Mouse (Mus musculus) E14TG2a.4 (cell line): ENCODE results near the gene Tlr12.
"Not testable (repeated sequence)": the region's sequence is repeated elsewhere in the genome, so short reads cannot be mapped to it uniquely, and the experiment has no call there.

Experiments
- H3K27me3 ChIP-seq: 2 replicates; pipeline ENCODE4 v1.6.1; 2014; ENCODE audit warnings: low read length, control low read depth; ENCODE audit not compliant: insufficient read depth
- H3K36me3 ChIP-seq: 2 replicates; pipeline ENCODE4 v1.6.1; 2014; ENCODE audit warnings: low read length, control low read depth; ENCODE audit not compliant: insufficient read depth
- H3K4me1 ChIP-seq: replicated peaks from 2 replicates; pipeline ENCODE4 v1.6.1; 2014; ENCODE audit warnings: low read depth, low read length, control low read depth
- H3K4me3 ChIP-seq: replicated peaks from 2 replicates; pipeline ENCODE4 v1.5.1; 2014; ENCODE audit warnings: mild to moderate bottlenecking, low read length
- H3K9me3 ChIP-seq: 2 replicates; pipeline ENCODE4 v1.6.1; 2014; ENCODE audit warnings: low read length, control low read depth
- CTCF ChIP-seq: conservative IDR thresholded peaks from 2 replicates; pipeline ENCODE4 v1.5.1; 2014; ENCODE audit warnings: low read length
- NANOG ChIP-seq: IDR thresholded peaks from 2 replicates; pipeline ENCODE4 v1.6.1; 2014; ENCODE audit warnings: borderline replicate concordance, low read length, mixed read lengths
- POU5F1 ChIP-seq: IDR thresholded peaks from 2 replicates; pipeline ENCODE4 v1.6.1; 2014; ENCODE audit warnings: low read length, borderline replicate concordance

The Tlr12 gene

GRCm38 (mm10) chr4:128635894-128636585 is 17.6 kb upstream of the Tlr12 start:
- no peaks in the 10 kb centered on the region for H3K36me3 ChIP-seq
- peaks cover 16% of the 10 kb centered on the region; the same call in 1 of the 2 replicates for H3K27me3 ChIP-seq
- no peak overlapping the region for H3K4me3 ChIP-seq
- H3K9me3 ChIP-seq: no peaks in the 10 kb centered on the region
- TF ChIP-seq CTCF (no peak), NANOG (no peak), POU5F1 (no peak)
- peaks cover 25% of the 10 kb centered on the region for H3K4me1 ChIP-seq

DNA sequence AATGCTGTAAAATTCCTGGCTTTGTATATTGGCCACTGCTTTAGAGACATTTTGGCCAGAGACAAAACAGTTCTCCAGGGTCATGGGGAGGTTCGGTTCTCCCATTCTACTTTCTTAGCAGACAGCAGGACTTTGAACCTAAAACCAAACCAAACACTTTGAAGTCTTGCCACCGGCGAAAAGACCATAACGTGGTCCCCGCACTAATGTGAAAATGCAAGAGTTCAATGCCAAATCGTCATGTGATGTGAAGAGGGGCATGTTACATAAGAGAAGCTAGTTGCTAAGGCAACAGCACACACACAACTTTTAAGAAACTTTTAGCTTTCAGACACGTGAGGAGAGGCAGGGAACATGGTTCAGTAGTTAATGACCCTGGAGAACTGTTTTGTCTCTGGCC is 17.0 kb upstream of the Tlr12 start:
- TF ChIP-seq POU5F1: no peak
- no peaks in the 10 kb centered on the region for H3K9me3 ChIP-seq
- H3K36me3 ChIP-seq: no peaks in the 10 kb centered on the region
- H3K27me3 ChIP-seq: peaks cover 18% of the 10 kb centered on the region; the same call in 1 of the 2 replicates
- H3K4me1 ChIP-seq: peaks cover 25% of the 10 kb centered on the region
- H3K4me3 ChIP-seq: no peak overlapping the region

- Histone ChIP-seq H3K4me3 (no peak overlapping the region), H3K36me3 (no peaks in the 10 kb centered on the region), H3K4me1 (peaks cover 11% of the 10 kb centered on the region; the same call in 1 of the 2 replicates), H3K27me3 (peaks cover 29% of the 10 kb centered on the region), H3K9me3 (peaks cover 44% of the 10 kb centered on the region)
- no peak for TF ChIP-seq NANOG
- TF ChIP-seq CTCF: no peak
- TF ChIP-seq POU5F1: no peak
Observed at GRCm38 (mm10) chr4:128621109-128621508, 2.7 kb upstream of the Tlr12 start.

GRCm38 (mm10) chr4:128620572-128620971 is 2.2 kb upstream of the Tlr12 start:
- TF ChIP-seq NANOG: no peak
- no peak for TF ChIP-seq CTCF
- no peak for TF ChIP-seq POU5F1
- H3K36me3 ChIP-seq: no peaks in the 10 kb centered on the region
- H3K4me3 ChIP-seq: no peak overlapping the region
- peaks cover 29% of the 10 kb centered on the region for H3K27me3 ChIP-seq
- H3K9me3 ChIP-seq: peaks cover 39% of the 10 kb centered on the region
- H3K4me1 ChIP-seq: peaks cover 11% of the 10 kb centered on the region; the same call in 1 of the 2 replicates

- Histone ChIP-seq H3K27me3 (peaks cover 34% of the 10 kb centered on the region), H3K9me3 (peaks cover 23% of the 10 kb centered on the region), H3K4me1 (peaks cover 11% of the 10 kb centered on the region; the same call in 1 of the 2 replicates), H3K36me3 (no peaks in the 10 kb centered on the region), H3K4me3 (no peak overlapping the region)
- TF ChIP-seq POU5F1 (no peak), CTCF (no peak), NANOG (no peak)
Observed at GRCm38 (mm10) chr4:128618963-128619362, 544 bp upstream of the Tlr12 start.

DNA sequence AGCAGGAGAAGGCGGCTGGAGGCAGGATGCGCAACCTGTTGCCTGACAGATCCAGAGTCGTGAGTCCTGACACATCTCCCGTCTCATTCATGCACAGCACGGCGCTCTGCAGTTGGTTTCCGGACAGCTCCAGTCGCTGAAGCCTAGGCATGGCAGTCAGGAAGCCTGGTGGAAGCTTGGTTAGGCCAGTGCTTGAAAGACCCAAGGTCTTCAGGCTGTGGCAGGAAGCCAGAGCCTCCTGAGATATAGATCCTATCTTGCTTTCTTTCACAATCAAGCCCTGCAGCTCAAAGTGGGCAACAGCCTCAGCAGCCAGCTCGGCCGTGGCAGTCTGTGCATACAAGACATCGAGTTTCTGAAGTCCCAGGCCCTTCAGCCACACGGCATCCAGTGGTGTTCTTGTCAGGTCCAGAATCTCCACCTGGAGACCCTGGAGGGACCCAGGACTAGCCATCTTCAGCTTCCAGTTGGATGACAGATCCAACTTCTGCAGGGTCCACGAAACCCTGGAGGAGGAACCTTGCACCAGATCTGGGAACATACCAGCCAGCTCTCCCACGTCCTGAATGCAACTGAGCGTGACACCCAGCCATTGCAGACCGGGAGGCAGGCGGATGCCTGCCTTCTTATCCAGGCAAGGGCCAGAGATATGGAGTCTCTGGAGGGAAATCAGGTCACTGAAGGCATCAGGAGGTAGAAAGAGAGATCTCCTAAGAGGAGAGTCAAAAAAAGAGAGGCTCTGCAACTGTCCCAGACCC is 877 bp downstream of the Tlr12 start:
- H3K4me3 ChIP-seq: peak overlapping the region; percentile 58
- H3K27me3 ChIP-seq: peaks cover 34% of the 10 kb centered on the region
- peaks cover 11% of the 10 kb centered on the region; the same call in 1 of the 2 replicates for H3K4me1 ChIP-seq
- no peak for TF ChIP-seq CTCF
- no peak for TF ChIP-seq NANOG
- TF ChIP-seq POU5F1: no peak
- H3K36me3 ChIP-seq: no peaks in the 10 kb centered on the region
- peaks cover 9% of the 10 kb centered on the region for H3K9me3 ChIP-seq

DNA sequence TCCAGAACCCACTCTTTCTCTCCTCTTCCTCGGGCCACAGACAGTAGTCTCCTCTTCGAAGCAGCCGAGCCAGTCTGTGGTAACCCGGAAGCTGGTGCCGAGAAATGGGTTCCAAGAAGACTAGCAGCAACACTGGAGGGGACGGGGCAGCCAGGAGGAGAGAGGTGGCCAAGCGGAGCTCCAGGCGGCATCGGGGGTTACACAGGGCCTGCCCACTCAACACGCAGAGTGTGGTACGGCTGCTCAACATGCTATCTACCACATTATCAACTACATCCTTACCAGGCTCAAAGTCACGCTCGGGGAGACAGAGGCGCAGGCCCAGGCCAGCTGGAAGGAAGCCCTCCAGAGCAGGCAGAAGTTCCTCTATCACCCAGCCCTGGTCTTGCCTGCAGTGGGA is 2.7 kb downstream of the Tlr12 start:
- Histone ChIP-seq H3K27me3 (peaks cover 34% of the 10 kb centered on the region), H3K36me3 (no peaks in the 10 kb centered on the region), H3K4me3 (no peak overlapping the region), H3K4me1 (peaks cover 21% of the 10 kb centered on the region), H3K9me3 (no peaks in the 10 kb centered on the region)
- TF ChIP-seq CTCF: no peak
- TF ChIP-seq NANOG: no peak
- TF ChIP-seq POU5F1: no peak

DNA sequence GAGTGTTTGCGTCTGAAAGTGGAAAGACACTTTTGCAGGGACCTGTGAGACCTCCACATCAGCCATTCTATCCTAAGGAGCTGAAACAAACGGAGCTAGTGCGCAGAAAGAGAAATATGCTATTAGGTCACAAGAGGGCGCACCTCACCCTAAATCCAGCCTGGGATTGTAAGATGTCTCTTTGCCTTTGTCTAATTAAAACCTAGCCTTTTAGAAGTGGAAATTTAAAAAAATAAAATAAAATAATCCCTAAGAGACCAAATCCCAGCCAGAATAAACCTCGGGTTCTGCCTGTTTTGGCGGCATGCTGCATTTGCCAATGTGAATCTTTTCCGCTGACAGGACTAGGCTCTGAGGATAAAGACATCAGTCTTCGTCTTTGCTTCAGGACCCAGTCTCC is 5.1 kb downstream of the Tlr12 start:
- Histone ChIP-seq H3K4me3 (no peak overlapping the region), H3K27me3 (peaks cover 31% of the 10 kb centered on the region)
- TF ChIP-seq CTCF (peak; percentile 67), NANOG (no peak)

DNA sequence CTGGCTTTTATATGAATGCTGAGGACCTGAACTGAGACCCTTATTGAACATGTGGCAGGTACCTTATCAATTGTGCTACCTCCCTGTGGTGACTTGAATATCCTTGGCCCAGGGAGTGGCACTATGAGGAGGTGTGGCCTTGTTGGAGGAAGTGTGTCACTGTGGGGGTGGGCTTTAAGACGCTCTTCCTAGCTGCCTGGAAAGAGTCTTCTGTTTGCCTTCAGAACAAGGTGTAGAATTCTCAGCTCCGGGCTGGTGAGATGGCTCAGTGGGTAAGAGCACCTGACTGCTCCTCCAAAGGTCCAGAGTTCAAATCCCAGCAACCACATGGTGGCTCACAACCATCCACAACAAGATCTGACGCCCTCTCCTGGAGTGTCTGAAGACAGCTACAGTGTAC is 6.7 kb downstream of the Tlr12 start:
- not testable (repeated sequence) for H3K9me3 ChIP-seq, H3K4me3 ChIP-seq
- Histone ChIP-seq H3K36me3 (peaks cover 12% of the 10 kb centered on the region; the same call in 1 of the 2 replicates), H3K4me1 (peaks cover 29% of the 10 kb centered on the region), H3K27me3 (peaks cover 15% of the 10 kb centered on the region)

More for the DNA sequence above, 5.1 kb downstream of the Tlr12 start:
- Histone ChIP-seq H3K9me3 (no peaks in the 10 kb centered on the region), H3K36me3 (peaks cover 3% of the 10 kb centered on the region; the same call in 1 of the 2 replicates), H3K4me1 (peaks cover 37% of the 10 kb centered on the region)
